Mouse (Mus musculus) small intestine, adult 2 months (tissue): ENCODE measurements around the gene Msx3. TPM values are rescaled to one million over a fixed set of nuclear protein-coding genes. Genes with fewer than 3 reads are reported as not detected.

Source experiments
- H3K27ac ChIP-seq: fragments of 200-500 bp; 2 replicates; pipeline ENCODE4 v1.5.1; 2012; ENCODE audit warnings: low read depth, low read length, control low read depth, inconsistent platforms; ENCODE audit not compliant: insufficient read depth
- H3K27me3 ChIP-seq: fragments of 200-500 bp; 2 replicates; pipeline ENCODE4 v1.6.1; 2012; ENCODE audit warnings: mild to moderate bottlenecking, moderate library complexity, low read length, inconsistent platforms; ENCODE audit not compliant: control insufficient read depth, insufficient read depth
- H3K36me3 ChIP-seq: fragments of 200-500 bp; 2 replicates; pipeline ENCODE4 v1.6.1; 2012; ENCODE audit warnings: mild to moderate bottlenecking, low read length, control low read depth, inconsistent platforms; ENCODE audit not compliant: control insufficient read depth, insufficient read depth
- H3K4me1 ChIP-seq: fragments of 200-500 bp; 2 replicates; pipeline ENCODE4 v1.6.1; 2012; ENCODE audit warnings: low read length, inconsistent platforms, mixed read lengths; ENCODE audit not compliant: control insufficient read depth, insufficient read depth, insufficient read length
- H3K4me3 ChIP-seq: fragments of 200-500 bp; 2 replicates; pipeline ENCODE4 v1.5.1; 2012; ENCODE audit warnings: low read depth, mild to moderate bottlenecking, control low read depth, inconsistent platforms, low read length, moderate library complexity
- CTCF ChIP-seq: fragments of 200-500 bp; IDR thresholded peaks from 2 replicates; pipeline ENCODE4 v1.5.1; 2012; ENCODE audit warnings: low read depth, mild to moderate bottlenecking, control low read depth, inconsistent platforms, low read length, moderate library complexity, mixed read lengths; ENCODE audit not compliant: insufficient replicate concordance, insufficient read length; ENCODE audit errors: extremely low read depth
- POLR2A ChIP-seq: fragments of 200-500 bp; IDR thresholded peaks from 2 replicates; pipeline ENCODE4 v1.6.1; 2012; ENCODE audit warnings: low read depth, mild to moderate bottlenecking, control low read depth, inconsistent platforms, low read length, moderate library complexity
- WGBS: fragments of 180-500 bp; shearing (Covaris S2); methylation state at CpG from one replicate; pipeline ENCODE4 v1.1.7; 2018; 5-methylcytosine and 5-hydroxymethylcytosine counted together
- polyA plus RNA-seq: library from polyadenylated mRNA; depleted of rRNA; stranded (reverse); fragments of >200 nt; gene quantifications from 2 replicates; pipeline ENCODE4 v1.2.3, GENCODE M21; 2012

Msx3 gene
- polyA plus RNA-seq, 1 experiment = not detected

GRCm38 (mm10) chr7:140063092-140063491, 14.2 kb upstream of the Msx3 start:
- H3K27me3 ChIP-seq = peaks cover 22% of the 10 kb centered on the region
- H3K27ac ChIP-seq = no peak overlapping the region
- WGBS = 22% methylated on average over 7 of the region's 7 CpGs
- peaks cover 12% of the 10 kb centered on the region for H3K4me1 ChIP-seq
- no peaks in the 10 kb centered on the region for H3K36me3 ChIP-seq
- H3K4me3 ChIP-seq = no peak overlapping the region
- TF ChIP-seq CTCF (peak; percentile 55; the same call in 1 of the 2 replicates), POLR2A (no peak)

GRCm38 (mm10) chr7:140062307-140062706, 13.4 kb upstream of the Msx3 start:
- TF ChIP-seq POLR2A = no peak
- peak; percentile 41; the same call in 1 of the 2 replicates for TF ChIP-seq CTCF
- Histone ChIP-seq H3K27ac (no peak overlapping the region), H3K27me3 (peaks cover 30% of the 10 kb centered on the region), H3K36me3 (no peaks in the 10 kb centered on the region), H3K4me3 (no peak overlapping the region), H3K4me1 (peaks cover 16% of the 10 kb centered on the region)
- WGBS = 12% methylated on average over 11 of the region's 11 CpGs

GRCm38 (mm10) chr7:140061832-140062130, 12.9 kb upstream of the Msx3 start:
- 8% methylated on average over 6 of the region's 6 CpGs for WGBS
- Histone ChIP-seq H3K27ac (no peak overlapping the region), H3K4me3 (no peak overlapping the region), H3K36me3 (no peaks in the 10 kb centered on the region), H3K27me3 (peaks cover 31% of the 10 kb centered on the region), H3K4me1 (peaks cover 16% of the 10 kb centered on the region)
- TF ChIP-seq POLR2A (no peak), CTCF (no peak)

- no peaks in the 10 kb centered on the region for H3K36me3 ChIP-seq
- peak overlapping the region; percentile 40 for H3K4me3 ChIP-seq
- no peak overlapping the region for H3K27ac ChIP-seq
- 3% methylated on average over 47 of the region's 47 CpGs for WGBS
- H3K4me1 ChIP-seq = peaks cover 16% of the 10 kb centered on the region
- H3K27me3 ChIP-seq = peaks cover 31% of the 10 kb centered on the region
- TF ChIP-seq CTCF (no peak), POLR2A (no peak)
Observed at GRCm38 (mm10) chr7:140060936-140061831, 12.3 kb upstream of the Msx3 start.

- H3K4me3 ChIP-seq = no peak overlapping the region
- peaks cover 16% of the 10 kb centered on the region for H3K4me1 ChIP-seq
- TF ChIP-seq POLR2A (no peak), CTCF (no peak)
- no peak overlapping the region for H3K27ac ChIP-seq
- WGBS = 76% methylated on average over 4 of the region's 4 CpGs
- H3K36me3 ChIP-seq = no peaks in the 10 kb centered on the region
- H3K27me3 ChIP-seq = peaks cover 31% of the 10 kb centered on the region
Observed at GRCm38 (mm10) chr7:140059601-140060000, 10.7 kb upstream of the Msx3 start.

GRCm38 (mm10) chr7:140058528-140058927, 9.6 kb upstream of the Msx3 start:
- 44% methylated on average over 7 of the region's 7 CpGs for WGBS
- TF ChIP-seq CTCF = no peak
- no peak for TF ChIP-seq POLR2A
- Histone ChIP-seq H3K4me3 (0 out of 2 replicates have a peak overlapping the region, but pooled peaks have one; percentile 49), H3K27ac (no peak overlapping the region), H3K4me1 (peaks cover 16% of the 10 kb centered on the region), H3K27me3 (peaks cover 31% of the 10 kb centered on the region), H3K36me3 (no peaks in the 10 kb centered on the region)
